Mouse (Mus musculus): Measurements from ENCODE around the gene Bdnf.

DNA sequence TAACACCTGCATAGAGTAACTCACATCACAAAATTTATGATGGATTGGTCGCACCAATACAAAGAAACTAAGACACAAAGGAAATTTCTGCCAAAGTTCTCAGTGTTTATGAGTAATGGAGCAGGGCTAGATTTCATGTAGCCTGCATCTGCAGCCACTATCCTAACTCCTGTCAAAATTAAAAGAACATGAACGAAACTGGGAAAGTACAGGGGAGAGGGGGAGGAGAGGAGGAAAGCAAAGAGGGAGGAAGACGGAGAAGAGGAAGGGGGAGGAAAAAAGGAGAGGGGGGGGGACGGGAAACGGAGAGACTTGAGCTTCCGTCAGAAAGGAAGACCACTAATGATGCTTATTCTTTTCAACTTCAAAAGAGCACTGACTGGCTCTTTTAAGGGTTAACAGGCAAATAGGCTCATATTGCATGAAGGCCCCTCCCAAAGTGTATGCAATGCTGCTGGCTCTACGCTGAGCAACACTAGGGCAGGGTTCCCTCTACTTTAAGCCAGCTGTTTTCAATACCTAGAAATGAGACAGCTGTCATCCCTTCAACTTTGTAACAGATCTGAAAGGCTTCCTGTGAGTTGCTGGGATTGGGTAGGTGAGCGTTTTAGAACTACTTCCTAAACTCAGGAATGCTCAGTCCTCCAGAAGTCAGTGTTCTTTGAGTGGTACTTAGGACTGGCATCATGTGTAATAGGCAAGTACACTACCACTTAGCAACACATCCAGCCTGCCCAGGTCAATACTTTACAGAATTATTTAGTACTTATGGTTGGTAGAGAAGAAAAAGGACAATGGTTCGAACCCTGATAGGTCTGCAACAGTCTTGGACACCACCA is 58.9 kb downstream of the Bdnf start:
- TF ChIP-seq TBP (conservative IDR thresholded peaks at IDR 0.05; ENCODE audit: low read depth, low read length) (no peak), POLR2A (IDR thresholded peaks at IDR 0.05; ENCODE audit: low read depth, low read length) (no peak), HCFC1 (IDR thresholded peaks at IDR 0.05; ENCODE audit: low read depth, low read length) (no peak), BHLHE40 (IDR thresholded peaks at IDR 0.05; ENCODE audit: low read depth, low read length) (no peak)
